Mouse (Mus musculus): ENCODE data around the gene Dmpk. TPM values are rescaled to one million over a fixed set of nuclear protein-coding genes. Genes with fewer than 3 reads are reported as not detected.
A peak's percentile ranks its signal among the peaks of the same experiment; 100 is the strongest.

Dmpk gene
- 91.3 and 103 TPM in 2 replicates for polyA plus RNA-seq (2015; fragmentation: Nextera tagmentation; extraction: Ambion mirVana)

- DNase-seq (ENCODE audit: low spot score) = peak; percentile 51
- Histone ChIP-seq H3K4me3 (ENCODE audit: low read depth, low read length) (peak within 1 kb of the TSS; percentile 54), H3K36me3 (ENCODE audit: control insufficient read depth, insufficient read depth, low read length) (peaks cover 23% of the 10 kb centered on the region), H3K9ac (ENCODE audit: low read length) (peak within 1 kb of the TSS; percentile 65), H3K4me1 (replicated peaks; ENCODE audit: control insufficient read depth, insufficient read depth) (peaks cover 15% of the 10 kb centered on the region), H3K9me3 (ENCODE audit: control insufficient read depth, low read length) (no peaks in the 10 kb centered on the region), H3K27ac (replicated peaks) (peak within 1 kb of the TSS; percentile 83), H3K4me2 (replicated peaks; ENCODE audit: low read depth) (peak within 1 kb of the TSS; percentile 69), H3K27me3 (ENCODE audit: control insufficient read depth, insufficient read depth, low read length) (no peaks in the 10 kb centered on the region)
- 29% methylated on average over 10 of the region's 10 CpGs for WGBS
- TF ChIP-seq CTCF (IDR thresholded peaks at IDR 0.05; ENCODE audit: low read depth) (no peak), EP300 (optimal IDR thresholded peaks at IDR 0.05) (no peak)
- peak; percentile 46 for ATAC-seq (ENCODE audit: low FRiP score, low TSS enrichment)
Observed at GRCm38 (mm10) chr7:19083701-19084100, at the start of gene Dmpk. Gene Dmpk, plus strand, starts transcription at chr7:19083849.

GRCm38 (mm10) chr7:19044616-19045015 is 39.0 kb upstream of the Dmpk start:
- Histone ChIP-seq H3K27me3 (ENCODE audit: control insufficient read depth, insufficient read depth, low read length) (no peaks in the 10 kb centered on the region), H3K36me3 (ENCODE audit: control insufficient read depth, insufficient read depth, low read length) (peaks cover 49% of the 10 kb centered on the region), H3K27ac (replicated peaks) (no peak overlapping the region), H3K9me3 (ENCODE audit: control insufficient read depth, low read length) (no peaks in the 10 kb centered on the region), H3K9ac (ENCODE audit: low read length) (no peak overlapping the region), H3K4me2 (replicated peaks; ENCODE audit: low read depth) (no peak overlapping the region), H3K4me3 (ENCODE audit: low read depth, low read length) (no peak overlapping the region), H3K4me1 (replicated peaks; ENCODE audit: control insufficient read depth, insufficient read depth) (no peaks in the 10 kb centered on the region)
- no peak for DNase-seq (ENCODE audit: low spot score)
- ATAC-seq (ENCODE audit: low FRiP score, low TSS enrichment) = no peak
- TF ChIP-seq EP300 (optimal IDR thresholded peaks at IDR 0.05) = no peak
- no peak for TF ChIP-seq CTCF (IDR thresholded peaks at IDR 0.05; ENCODE audit: low read depth)
- WGBS = 94% methylated on average over 6 of the region's 6 CpGs

- no peak for DNase-seq (ENCODE audit: low spot score)
- peaks cover 42% of the 10 kb centered on the region for H3K36me3 ChIP-seq (ENCODE audit: control insufficient read depth, insufficient read depth, low read length)
- no peak overlapping the region for H3K4me3 ChIP-seq (ENCODE audit: low read depth, low read length)
- no peak overlapping the region for H3K9ac ChIP-seq (ENCODE audit: low read length)
- H3K27me3 ChIP-seq (ENCODE audit: control insufficient read depth, insufficient read depth, low read length) = no peaks in the 10 kb centered on the region
- H3K4me1 ChIP-seq (replicated peaks; ENCODE audit: control insufficient read depth, insufficient read depth) = no peaks in the 10 kb centered on the region
- no peak overlapping the region for H3K27ac ChIP-seq (replicated peaks)
- 90% methylated on average over 11 of the region's 11 CpGs for WGBS
- no peaks in the 10 kb centered on the region for H3K9me3 ChIP-seq (ENCODE audit: control insufficient read depth, low read length)
- ATAC-seq (ENCODE audit: low FRiP score, low TSS enrichment) = no peak
- H3K4me2 ChIP-seq (replicated peaks; ENCODE audit: low read depth) = no peak overlapping the region
- TF ChIP-seq CTCF (IDR thresholded peaks at IDR 0.05; ENCODE audit: low read depth) (no peak), EP300 (optimal IDR thresholded peaks at IDR 0.05) (no peak)
Observed at GRCm38 (mm10) chr7:19046286-19047069, 37.2 kb upstream of the Dmpk start.

DNA sequence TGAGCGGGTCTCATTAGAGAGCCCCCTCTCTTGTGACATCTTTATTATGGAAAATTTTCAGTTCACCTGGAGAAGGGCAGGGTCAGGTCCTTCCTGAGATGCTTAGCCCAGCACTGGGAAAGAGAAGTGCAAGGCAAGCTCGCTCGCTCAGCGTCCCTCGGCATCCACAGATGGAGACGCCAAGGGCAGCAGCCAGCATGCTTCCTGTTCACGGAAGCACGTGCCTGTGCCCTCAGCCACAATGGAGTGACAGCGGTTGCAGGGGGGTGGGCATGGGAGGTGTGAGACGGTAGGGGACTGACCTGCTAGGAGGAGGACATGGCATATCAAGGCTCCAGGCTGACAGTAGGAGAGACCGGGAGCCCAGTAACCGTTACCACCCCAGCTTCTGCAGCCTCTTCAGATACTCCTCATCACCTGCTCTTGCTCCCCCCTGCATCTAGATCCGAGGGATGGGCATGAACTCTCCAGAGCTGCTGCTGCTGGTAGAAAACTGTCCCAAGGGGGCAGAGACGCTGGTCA is 35.6 kb upstream of the Dmpk start:
- H3K36me3 ChIP-seq (ENCODE audit: control insufficient read depth, insufficient read depth, low read length) = peaks cover 34% of the 10 kb centered on the region

GRCm38 (mm10) chr7:19049252-19049651 is 34.4 kb upstream of the Dmpk start:
- H3K27ac ChIP-seq (replicated peaks) = no peak overlapping the region
- WGBS = 88% methylated on average over 5 of the region's 5 CpGs
- no peak overlapping the region for H3K4me2 ChIP-seq (replicated peaks; ENCODE audit: low read depth)

More for the DNA sequence above, 35.6 kb upstream of the Dmpk start:
- H3K4me2 ChIP-seq (replicated peaks; ENCODE audit: low read depth) = no peak overlapping the region
- 84% methylated on average over 14 of the region's 14 CpGs for WGBS
- no peak for TF ChIP-seq EP300 (optimal IDR thresholded peaks at IDR 0.05)
- no peak for TF ChIP-seq CTCF (IDR thresholded peaks at IDR 0.05; ENCODE audit: low read depth)
- H3K4me1 ChIP-seq (replicated peaks; ENCODE audit: control insufficient read depth, insufficient read depth) = no peaks in the 10 kb centered on the region
- DNase-seq (ENCODE audit: low spot score) (no peak), ATAC-seq (ENCODE audit: low FRiP score, low TSS enrichment) (no peak)
- H3K9me3 ChIP-seq (ENCODE audit: control insufficient read depth, low read length) = no peaks in the 10 kb centered on the region
- no peaks in the 10 kb centered on the region for H3K27me3 ChIP-seq (ENCODE audit: control insufficient read depth, insufficient read depth, low read length)
- no peak overlapping the region for H3K4me3 ChIP-seq (ENCODE audit: low read depth, low read length)
- H3K27ac ChIP-seq (replicated peaks) = no peak overlapping the region
- no peak overlapping the region for H3K9ac ChIP-seq (ENCODE audit: low read length)

DNA sequence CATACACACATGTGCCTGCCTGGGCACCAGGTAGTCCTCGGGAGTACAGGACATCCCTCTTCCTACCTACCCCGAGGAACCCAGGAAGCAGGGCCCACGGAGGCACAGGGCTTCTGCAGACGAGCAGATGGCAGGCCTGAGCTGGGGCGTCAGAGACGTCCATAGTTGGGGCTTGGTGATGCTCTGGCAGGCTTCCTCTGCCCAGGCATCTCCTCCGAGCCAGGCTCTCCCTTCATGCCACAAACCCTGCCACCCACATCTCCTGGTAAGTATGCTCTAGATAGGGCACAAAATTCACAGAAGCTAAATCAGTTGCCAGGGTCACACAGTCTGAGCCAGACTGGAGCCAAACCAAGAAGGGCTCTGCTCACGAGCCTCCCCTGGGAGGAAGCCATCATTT is 33.5 kb upstream of the Dmpk start:
- H3K4me3 ChIP-seq (ENCODE audit: low read depth, low read length) = no peak overlapping the region
- TF ChIP-seq EP300 (optimal IDR thresholded peaks at IDR 0.05) = no peak
- no peak for TF ChIP-seq CTCF (IDR thresholded peaks at IDR 0.05; ENCODE audit: low read depth)
- ATAC-seq (ENCODE audit: low FRiP score, low TSS enrichment) (no peak), DNase-seq (ENCODE audit: low spot score) (no peak)
- peaks cover 24% of the 10 kb centered on the region for H3K36me3 ChIP-seq (ENCODE audit: control insufficient read depth, insufficient read depth, low read length)
- no peak overlapping the region for H3K9ac ChIP-seq (ENCODE audit: low read length)
- no peak overlapping the region for H3K27ac ChIP-seq (replicated peaks)
- no peaks in the 10 kb centered on the region for H3K4me1 ChIP-seq (replicated peaks; ENCODE audit: control insufficient read depth, insufficient read depth)
- WGBS = 80% methylated on average over 8 of the region's 8 CpGs
- H3K9me3 ChIP-seq (ENCODE audit: control insufficient read depth, low read length) = no peaks in the 10 kb centered on the region
- H3K27me3 ChIP-seq (ENCODE audit: control insufficient read depth, insufficient read depth, low read length) = no peaks in the 10 kb centered on the region
- no peak overlapping the region for H3K4me2 ChIP-seq (replicated peaks; ENCODE audit: low read depth)

More at GRCm38 (mm10) chr7:19049252-19049651, 34.4 kb upstream of the Dmpk start:
- H3K9ac ChIP-seq (ENCODE audit: low read length) = no peak overlapping the region
- no peak for TF ChIP-seq EP300 (optimal IDR thresholded peaks at IDR 0.05)
- no peak for TF ChIP-seq CTCF (IDR thresholded peaks at IDR 0.05; ENCODE audit: low read depth)
- peaks cover 28% of the 10 kb centered on the region for H3K36me3 ChIP-seq (ENCODE audit: control insufficient read depth, insufficient read depth, low read length)
- no peak for DNase-seq (ENCODE audit: low spot score)
- no peaks in the 10 kb centered on the region for H3K27me3 ChIP-seq (ENCODE audit: control insufficient read depth, insufficient read depth, low read length)
- H3K4me1 ChIP-seq (replicated peaks; ENCODE audit: control insufficient read depth, insufficient read depth) = no peaks in the 10 kb centered on the region
- no peak for ATAC-seq (ENCODE audit: low FRiP score, low TSS enrichment)
- H3K9me3 ChIP-seq (ENCODE audit: control insufficient read depth, low read length) = no peaks in the 10 kb centered on the region
- H3K4me3 ChIP-seq (ENCODE audit: low read depth, low read length) = no peak overlapping the region

Data from stomach, postnatal 0 days (tissue).